Mouse (Mus musculus) midbrain, postnatal 0 days (tissue): ENCODE measurements around the gene Rubcn. TPM values are rescaled to one million over a fixed set of nuclear protein-coding genes. Genes with fewer than 3 reads are reported as not detected.

Experiments
- ATAC-seq: fragments of 200-750 bp; cut with Nextera tagmentation; 2 replicates; pipeline ENCODE4 v1.8.0; 2017; ENCODE audit warnings: moderate number of reproducible peaks, mild to moderate bottlenecking, moderate TSS enrichment, moderate library complexity; ENCODE audit not compliant: low FRiP score
- DNase-seq: peaks from one replicate; pipeline ENCODE4 v3.0.0-alpha.2; 2015; ENCODE audit warnings: low spot score
- H3K27ac ChIP-seq: fragments of 300-500 bp; sonication (generic); 2 replicates; pipeline ENCODE4 v1.5.1; 2014; ENCODE audit warnings: low read depth, mild to moderate bottlenecking, low read length, mixed read lengths
- H3K27me3 ChIP-seq: fragments of 300-500 bp; sonication (generic); 2 replicates; pipeline ENCODE4 v1.6.1; 2014; ENCODE audit warnings: low read length, control low read depth, mixed read lengths; ENCODE audit not compliant: insufficient read depth
- H3K36me3 ChIP-seq: fragments of 300-500 bp; sonication (generic); 2 replicates; pipeline ENCODE4 v1.6.1; 2014; ENCODE audit warnings: low read length, control low read depth, mixed read lengths; ENCODE audit not compliant: insufficient read depth
- H3K4me1 ChIP-seq: fragments of 300-500 bp; sonication (generic); 2 replicates; pipeline ENCODE4 v1.6.1; 2014; ENCODE audit warnings: mild to moderate bottlenecking, control low read depth, antibody characterized with exemption, low read length, mixed read lengths; ENCODE audit not compliant: insufficient read depth
- H3K4me2 ChIP-seq: fragments of 300-500 bp; sonication (generic); 2 replicates; pipeline ENCODE4 v1.6.1; 2014; ENCODE audit warnings: low read depth, mild to moderate bottlenecking, low read length, mixed read lengths; ENCODE audit not compliant: poor library complexity, severe bottlenecking
- H3K4me3 ChIP-seq: fragments of 300-500 bp; sonication (generic); 2 replicates; pipeline ENCODE4 v1.5.1; 2014; ENCODE audit warnings: low read depth, mild to moderate bottlenecking, low read length, moderate library complexity
- H3K9ac ChIP-seq: fragments of 300-500 bp; sonication (generic); replicated peaks from 2 replicates; pipeline ENCODE4 v1.6.1; 2014; ENCODE audit warnings: mild to moderate bottlenecking, low read length, moderate library complexity, mixed read lengths; ENCODE audit not compliant: poor library complexity, severe bottlenecking
- H3K9me3 ChIP-seq: fragments of 300-500 bp; sonication (generic); 2 replicates; pipeline ENCODE4 v1.6.1; 2016; ENCODE audit warnings: low read length, control low read depth
- CTCF ChIP-seq: IDR thresholded peaks from 2 replicates; pipeline ENCODE4 v1.5.1; 2016; ENCODE audit warnings: antibody characterized with exemption, mild to moderate bottlenecking
- WGBS: fragments of 180-500 bp; shearing (Covaris S2); extraction: QIAGEN DNeasy Blood & Tissue Kit; methylation state at CpG from one replicate; pipeline ENCODE4 v1.1.7; 2014; 5-methylcytosine and 5-hydroxymethylcytosine counted together
- polyA plus RNA-seq: library from polyadenylated mRNA; unstranded; fragments of >200 nt; fragmentation: Nextera tagmentation; extraction: Ambion mirVana; gene quantifications from 2 replicates; pipeline ENCODE4 v1.2.1, GENCODE M21; 2015
- total RNA-seq: library from RNA; depleted of rRNA; stranded (reverse); fragments of >200 nt; gene quantifications from 2 replicates; pipeline ENCODE4 v1.2.3, GENCODE M21; 2014

Rubcn gene
- total and polyA plus RNA-seq, 2 experiments from 2014 or later: 25.5 to 84.0 TPM

- Histone ChIP-seq H3K36me3 (peaks cover 17% of the 10 kb centered on the region; the same call in 1 of the 2 replicates), H3K27ac (no peak overlapping the region), H3K4me1 (no peaks in the 10 kb centered on the region), H3K9ac (no peak overlapping the region), H3K4me2 (no peak overlapping the region), H3K9me3 (no peaks in the 10 kb centered on the region), H3K27me3 (no peaks in the 10 kb centered on the region), H3K4me3 (no peak overlapping the region)
- WGBS: 74% methylated on average over 2 of the region's 2 CpGs
- no peak for TF ChIP-seq CTCF
- DNase-seq: no peak
- ATAC-seq: no peak
Observed at GRCm38 (mm10) chr16:32889881-32890280, 12.3 kb upstream of the Rubcn start.

GRCm38 (mm10) chr16:32887996-32888395 lies 10.4 kb upstream of the Rubcn start:
- no peak overlapping the region for H3K27ac ChIP-seq
- H3K4me2 ChIP-seq: no peak overlapping the region
- H3K36me3 ChIP-seq: peaks cover 14% of the 10 kb centered on the region; the same call in 1 of the 2 replicates
- no peak overlapping the region for H3K4me3 ChIP-seq
- H3K9ac ChIP-seq: no peak overlapping the region
- H3K27me3 ChIP-seq: no peaks in the 10 kb centered on the region
- TF ChIP-seq CTCF: peak; percentile 36
- H3K9me3 ChIP-seq: no peaks in the 10 kb centered on the region
- no peak for DNase-seq
- ATAC-seq: no peak
- no peaks in the 10 kb centered on the region for H3K4me1 ChIP-seq
- WGBS: 89% methylated on average over 7 of the region's 7 CpGs

GRCm38 (mm10) chr16:32881538-32881937 lies 4.0 kb upstream of the Rubcn start:
- Histone ChIP-seq H3K27me3 (no peaks in the 10 kb centered on the region), H3K4me3 (no peak overlapping the region), H3K4me1 (peaks cover 8% of the 10 kb centered on the region; the same call in 1 of the 2 replicates), H3K4me2 (no peak overlapping the region), H3K9me3 (no peaks in the 10 kb centered on the region), H3K9ac (no peak overlapping the region), H3K36me3 (no peaks in the 10 kb centered on the region; the same call in 1 of the 2 replicates), H3K27ac (no peak overlapping the region)
- 77% methylated on average over 7 of the region's 7 CpGs for WGBS
- DNase-seq (no peak), ATAC-seq (no peak)
- no peak for TF ChIP-seq CTCF

GRCm38 (mm10) chr16:32878972-32879926 lies 1.7 kb upstream of the Rubcn start:
- peak; percentile 6 for DNase-seq
- 84% methylated on average over 14 of the region's 14 CpGs for WGBS
- Histone ChIP-seq H3K9ac (no peak overlapping the region), H3K4me1 (peaks cover 8% of the 10 kb centered on the region; the same call in 1 of the 2 replicates), H3K27me3 (no peaks in the 10 kb centered on the region), H3K4me3 (peak overlapping the region; percentile 88; the same call in 1 of the 2 replicates), H3K36me3 (no peaks in the 10 kb centered on the region; the same call in 1 of the 2 replicates), H3K9me3 (no peaks in the 10 kb centered on the region), H3K4me2 (peak overlapping the region; percentile 78), H3K27ac (no peak overlapping the region)
- no peak for ATAC-seq
- no peak for TF ChIP-seq CTCF

GRCm38 (mm10) chr16:32878157-32878598 lies 612 bp upstream of the Rubcn start:
- Histone ChIP-seq H3K9me3 (no peaks in the 10 kb centered on the region), H3K27me3 (no peaks in the 10 kb centered on the region), H3K4me3 (peak overlapping the region; percentile 88), H3K27ac (peak overlapping the region; percentile 83), H3K4me1 (peaks cover 8% of the 10 kb centered on the region; the same call in 1 of the 2 replicates), H3K9ac (peak overlapping the region; percentile 93), H3K36me3 (no peaks in the 10 kb centered on the region), H3K4me2 (peak overlapping the region; percentile 78)
- ATAC-seq (peak; percentile 47), DNase-seq (peak; percentile 27)
- no peak for TF ChIP-seq CTCF
- WGBS: under 1% methylated on average over 34 of the region's 34 CpGs

- Histone ChIP-seq H3K4me1 (peaks cover 8% of the 10 kb centered on the region; the same call in 1 of the 2 replicates), H3K36me3 (no peaks in the 10 kb centered on the region), H3K27me3 (no peaks in the 10 kb centered on the region), H3K4me2 (peak overlapping the region; percentile 50), H3K9me3 (no peaks in the 10 kb centered on the region), H3K27ac (no peak overlapping the region), H3K9ac (peak overlapping the region; percentile 93), H3K4me3 (peak overlapping the region; percentile 88)
- WGBS: 33% methylated on average over 9 of the region's 9 CpGs
- TF ChIP-seq CTCF: no peak
- no peak for ATAC-seq
- no peak for DNase-seq
Observed at GRCm38 (mm10) chr16:32876831-32877230, 735 bp downstream of the Rubcn start.
